Mouse (Mus musculus) embryonic facial prominence, embryonic 14.5 days (tissue): ENCODE results near the gene 1700001C02Rik. TPM values are rescaled to one million over a fixed set of nuclear protein-coding genes. Genes with fewer than 3 reads are reported as not detected.

Source experiments
- ATAC-seq: fragments of 200-750 bp; cut with Nextera tagmentation; 2 replicates; pipeline ENCODE4 v1.8.0; 2017; ENCODE audit warnings: low read depth, moderate number of reproducible peaks, moderate TSS enrichment
- DNase-seq: peaks from one replicate; pipeline ENCODE4 v3.0.0-alpha.2; 2015; ENCODE audit warnings: low spot score
- H3K27ac ChIP-seq: fragments of 300-500 bp; sonication (generic); replicated peaks from 2 replicates; pipeline ENCODE4 v1.5.1; 2014; ENCODE audit warnings: low read depth, mild to moderate bottlenecking, low read length, moderate library complexity
- H3K27me3 ChIP-seq: fragments of 300-500 bp; sonication (generic); replicated peaks from 2 replicates; pipeline ENCODE4 v1.6.1; 2014; ENCODE audit warnings: low read length; ENCODE audit not compliant: control insufficient read depth, insufficient read depth
- H3K36me3 ChIP-seq: fragments of 300-500 bp; sonication (generic); 2 replicates; pipeline ENCODE4 v1.6.1; 2014; ENCODE audit warnings: low read length, mixed read lengths; ENCODE audit not compliant: control insufficient read depth, insufficient read depth
- H3K4me1 ChIP-seq: fragments of 300-500 bp; sonication (generic); 2 replicates; pipeline ENCODE4 v1.6.1; 2014; ENCODE audit warnings: antibody characterized with exemption, low read length; ENCODE audit not compliant: control insufficient read depth, insufficient read depth
- H3K4me2 ChIP-seq: fragments of 300-500 bp; sonication (generic); 2 replicates; pipeline ENCODE4 v1.6.1; 2014; ENCODE audit warnings: low read depth, mild to moderate bottlenecking, low read length, moderate library complexity, mixed read lengths
- H3K4me3 ChIP-seq: fragments of 300-500 bp; sonication (generic); 2 replicates; pipeline ENCODE4 v1.5.1; 2014; ENCODE audit warnings: low read depth, mild to moderate bottlenecking, low read length
- H3K9ac ChIP-seq: fragments of 300-500 bp; sonication (generic); 2 replicates; pipeline ENCODE4 v1.6.1; 2014; ENCODE audit warnings: low read depth, mild to moderate bottlenecking, low read length, moderate library complexity, mixed read lengths
- H3K9me3 ChIP-seq: fragments of 300-500 bp; sonication (generic); 2 replicates; pipeline ENCODE4 v1.6.1; 2016; ENCODE audit warnings: low read length; ENCODE audit not compliant: control insufficient read depth
- WGBS: fragments of 180-500 bp; shearing (Covaris S2); extraction: QIAGEN DNeasy Blood & Tissue Kit; methylation state at CpG from one replicate; pipeline ENCODE4 v1.1.7; 2014; 5-methylcytosine and 5-hydroxymethylcytosine counted together
- polyA plus RNA-seq: library from polyadenylated mRNA; unstranded; fragments of >200 nt; fragmentation: Nextera tagmentation; extraction: Ambion mirVana; gene quantifications from 2 replicates; pipeline ENCODE4 v1.2.1, GENCODE M21; 2014

1700001C02Rik gene
- polyA plus RNA-seq, 1 experiment from 2014 or later: 5.9 TPM

GRCm38 (mm10) chr5:30524213-30524612, 58.4 kb downstream of the 1700001C02Rik start:
- 29% methylated on average over 3 of the region's 3 CpGs for WGBS
- H3K36me3 ChIP-seq: no peaks in the 10 kb centered on the region
- ATAC-seq (no peak), DNase-seq (no peak)
- H3K9me3 ChIP-seq: no peaks in the 10 kb centered on the region
- H3K27me3 ChIP-seq: no peaks in the 10 kb centered on the region
- H3K4me2 ChIP-seq: no peak overlapping the region
- no peak overlapping the region for H3K9ac ChIP-seq
- no peak overlapping the region for H3K27ac ChIP-seq
- no peak overlapping the region for H3K4me3 ChIP-seq
- H3K4me1 ChIP-seq: no peaks in the 10 kb centered on the region

- ATAC-seq (no peak), DNase-seq (peak; percentile 49)
- no peaks in the 10 kb centered on the region for H3K4me1 ChIP-seq
- WGBS: 19% methylated on average over 12 of the region's 12 CpGs
- H3K9ac ChIP-seq: no peak overlapping the region
- H3K9me3 ChIP-seq: no peaks in the 10 kb centered on the region
- H3K4me3 ChIP-seq: no peak overlapping the region
- H3K36me3 ChIP-seq: no peaks in the 10 kb centered on the region
- H3K27me3 ChIP-seq: no peaks in the 10 kb centered on the region
- no peak overlapping the region for H3K27ac ChIP-seq
- no peak overlapping the region for H3K4me2 ChIP-seq
Observed at GRCm38 (mm10) chr5:30525920-30526836, 60.3 kb downstream of the 1700001C02Rik start.

- 70% methylated on average over 5 of the region's 5 CpGs for WGBS
Observed at GRCm38 (mm10) chr5:30527129-30527528, 61.3 kb downstream of the 1700001C02Rik start.

GRCm38 (mm10) chr5:30528906-30529305, 63.1 kb downstream of the 1700001C02Rik start:
- no peak overlapping the region for H3K4me3 ChIP-seq
- H3K27me3 ChIP-seq: no peaks in the 10 kb centered on the region
- no peak overlapping the region for H3K4me2 ChIP-seq
- no peaks in the 10 kb centered on the region for H3K4me1 ChIP-seq
- H3K36me3 ChIP-seq: no peaks in the 10 kb centered on the region
- H3K27ac ChIP-seq: no peak overlapping the region
- H3K9me3 ChIP-seq: no peaks in the 10 kb centered on the region
- no peak overlapping the region for H3K9ac ChIP-seq
- WGBS: 39% methylated on average over 4 of the region's 4 CpGs
- ATAC-seq (no peak), DNase-seq (no peak)

More at GRCm38 (mm10) chr5:30527129-30527528, 61.3 kb downstream of the 1700001C02Rik start:
- H3K36me3 ChIP-seq: no peaks in the 10 kb centered on the region
- no peaks in the 10 kb centered on the region for H3K4me1 ChIP-seq
- no peaks in the 10 kb centered on the region for H3K9me3 ChIP-seq
- DNase-seq (peak; percentile 7), ATAC-seq (no peak)
- H3K27me3 ChIP-seq: no peaks in the 10 kb centered on the region
- H3K9ac ChIP-seq: no peak overlapping the region
- no peak overlapping the region for H3K4me2 ChIP-seq
- H3K27ac ChIP-seq: no peak overlapping the region
- no peak overlapping the region for H3K4me3 ChIP-seq

Other genes starting within 250 kb of the 1700001C02Rik start
- gene Selenoi, start 233.5 kb upstream of the 1700001C02Rik start, polyA plus RNA-seq: 19.9 and 20.7 TPM in 2 replicates
- gene Drc1, start 184.7 kb upstream of the 1700001C02Rik start, polyA plus RNA-seq: 1.1 and 3.4 TPM in 2 replicates
- 0.47 and 0.54 TPM in 2 replicates for gene Otof, start 4.1 kb upstream of the 1700001C02Rik start, polyA plus RNA-seq
- not detected in 2 replicates for gene Cib4, start 79.8 kb downstream of the 1700001C02Rik start, polyA plus RNA-seq
- 2.0 and 2.9 TPM in 2 replicates for gene Kcnk3, start 122.1 kb downstream of the 1700001C02Rik start, polyA plus RNA-seq
- 26.5 and 33.1 TPM in 2 replicates for gene Slc35f6, start 181.9 kb downstream of the 1700001C02Rik start, polyA plus RNA-seq
- 209 and 251 TPM in 2 replicates for gene Cenpa, start 200.7 kb downstream of the 1700001C02Rik start, polyA plus RNA-seq
- 17.0 and 17.5 TPM in 2 replicates for gene Dpysl5, start 245.5 kb downstream of the 1700001C02Rik start, polyA plus RNA-seq